Mouse (Mus musculus): ENCODE data around the gene Bub1.

Bub1 gene

GRCm38 (mm10) chr2:127831401-127832102 lies at the start of gene Bub1:
Bub1 (minus strand) TSS chr2:127831865.
- DNase-seq = peak; percentile 96

- no peak for DNase-seq
Observed at GRCm38 (mm10) chr2:127881063-127881462, 49.4 kb upstream of the Bub1 start.

- DNase-seq = no peak
Observed at GRCm38 (mm10) chr2:127864381-127864780, 32.7 kb upstream of the Bub1 start.

GRCm38 (mm10) chr2:127854332-127854991 lies 22.8 kb upstream of the Bub1 start:
- DNase-seq = peak; percentile 74

GRCm38 (mm10) chr2:127850371-127850770 lies 18.7 kb upstream of the Bub1 start:
- DNase-seq = peak; percentile 27

GRCm38 (mm10) chr2:127846571-127846970 lies 14.9 kb upstream of the Bub1 start:
- DNase-seq = no peak

GRCm38 (mm10) chr2:127846008-127846407 lies 14.3 kb upstream of the Bub1 start:
- DNase-seq = no peak

- DNase-seq = no peak
Observed at GRCm38 (mm10) chr2:127845346-127845982, 13.8 kb upstream of the Bub1 start.

- no peak for DNase-seq
Observed at GRCm38 (mm10) chr2:127842421-127842820, 10.8 kb upstream of the Bub1 start.

GRCm38 (mm10) chr2:127841402-127841801 lies 9.7 kb upstream of the Bub1 start:
- DNase-seq = no peak

GRCm38 (mm10) chr2:127839425-127839824 lies 7.8 kb upstream of the Bub1 start:
- no peak for DNase-seq

GRCm38 (mm10) chr2:127838576-127838975 lies 6.9 kb upstream of the Bub1 start, which contains the start of gene Acoxl:
Acoxl (plus strand) TSS chr2:127838876.
- DNase-seq = no peak

GRCm38 (mm10) chr2:127832833-127833190 lies 1.1 kb upstream of the Bub1 start:
- no peak for DNase-seq

- no peak for DNase-seq
Observed at GRCm38 (mm10) chr2:127832103-127832832, 603 bp upstream of the Bub1 start.

- DNase-seq = peak; percentile 85
Observed at GRCm38 (mm10) chr2:127791919-127792603, 39.6 kb downstream of the Bub1 start, which contains the start of gene Mtln. Mtln (minus strand) TSS chr2:127792488.

GRCm38 (mm10) chr2:127789651-127790270 lies 41.9 kb downstream of the Bub1 start:
- DNase-seq = no peak

- DNase-seq = no peak
Observed at GRCm38 (mm10) chr2:127789138-127789537, 42.5 kb downstream of the Bub1 start.

GRCm38 (mm10) chr2:127788440-127789116 lies 43.1 kb downstream of the Bub1 start, which contains the start of gene Nphp1:
Nphp1 (minus strand) TSS chr2:127788897.
- DNase-seq = peak; percentile 86

- DNase-seq = no peak
Observed at GRCm38 (mm10) chr2:127787226-127787625, 44.4 kb downstream of the Bub1 start.

GRCm38 (mm10) chr2:127778451-127778850 lies 53.2 kb downstream of the Bub1 start:
- no peak for DNase-seq

- no peak for DNase-seq
Observed at GRCm38 (mm10) chr2:127775013-127775412, 56.7 kb downstream of the Bub1 start.

Data from lung, postnatal 14 days (tissue).